Mouse (Mus musculus): ENCODE measurements around the gene Rbbp8nl.

Rbbp8nl gene

DNA sequence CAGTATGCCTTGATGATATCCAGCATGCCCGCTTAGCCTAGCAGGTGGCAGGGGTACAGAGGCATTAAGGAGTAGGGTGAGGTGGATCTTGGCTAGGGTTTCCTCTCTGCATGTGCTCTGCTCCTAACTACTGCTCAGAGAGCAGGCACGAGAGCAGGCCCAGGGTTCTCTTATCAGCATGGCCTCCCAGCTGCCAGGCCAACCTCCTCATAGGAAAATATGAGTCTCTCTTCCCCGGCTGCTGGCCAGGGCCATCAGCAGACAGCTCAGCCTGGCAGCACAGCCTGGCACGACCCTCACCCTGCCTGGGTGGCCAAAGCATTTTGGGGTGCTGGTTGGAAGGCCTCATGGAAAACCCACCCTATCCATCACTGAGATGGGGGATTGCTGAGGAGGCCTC lies 21.5 kb upstream of the Rbbp8nl start:
- Histone ChIP-seq H3K4me1 (replicated peaks; ENCODE audit: low read depth, low read length) (no peaks in the 10 kb centered on the region), H3K4me3 (replicated peaks; ENCODE audit: low read length) (no peak overlapping the region), H3K27me3 (ENCODE audit: insufficient read depth, low read length) (peaks cover 14% of the 10 kb centered on the region), H3K9me3 (ENCODE audit: low read length) (peaks cover 5% of the 10 kb centered on the region), H3K36me3 (ENCODE audit: insufficient read depth, low read length) (no peaks in the 10 kb centered on the region)
- TF ChIP-seq POU5F1 (IDR thresholded peaks at IDR 0.05; ENCODE audit: borderline replicate concordance, low read length) (no peak), CTCF (conservative IDR thresholded peaks at IDR 0.05; ENCODE audit: low read length) (no peak), NANOG (IDR thresholded peaks at IDR 0.05; ENCODE audit: borderline replicate concordance, low read length) (no peak)

DNA sequence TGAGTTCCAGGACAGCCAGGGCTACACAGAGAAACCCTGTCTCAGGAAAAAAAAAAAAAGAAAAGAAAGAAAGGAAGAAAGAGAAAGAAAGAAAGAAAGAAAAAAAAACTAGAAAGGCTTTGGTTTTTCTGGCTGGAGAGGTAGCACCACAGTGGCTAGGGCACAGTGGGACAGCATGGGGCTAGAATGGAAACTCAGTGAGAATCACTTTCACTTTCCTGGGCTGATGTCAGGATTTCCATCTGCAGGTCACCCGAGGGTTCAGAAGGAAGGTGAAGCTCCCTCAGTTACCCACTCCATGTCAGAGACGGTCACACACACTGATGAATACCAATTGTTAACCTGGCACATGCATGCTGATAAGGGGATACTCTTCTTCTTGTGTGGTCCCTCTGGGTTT lies 18.0 kb upstream of the Rbbp8nl start:
- Histone ChIP-seq H3K9me3 (ENCODE audit: low read length) (no peaks in the 10 kb centered on the region), H3K4me1 (replicated peaks; ENCODE audit: low read depth, low read length) (0 out of 2 replicates have a peak, but pooled peaks cover 6% of the 10 kb centered on the region), H3K27me3 (ENCODE audit: insufficient read depth, low read length) (peaks cover 6% of the 10 kb centered on the region), H3K36me3 (ENCODE audit: insufficient read depth, low read length) (no peaks in the 10 kb centered on the region), H3K4me3 (replicated peaks; ENCODE audit: low read length) (no peak overlapping the region)
- TF ChIP-seq CTCF (conservative IDR thresholded peaks at IDR 0.05; ENCODE audit: low read length) (no peak), NANOG (IDR thresholded peaks at IDR 0.05; ENCODE audit: borderline replicate concordance, low read length) (no peak), POU5F1 (IDR thresholded peaks at IDR 0.05; ENCODE audit: borderline replicate concordance, low read length) (no peak)

DNA sequence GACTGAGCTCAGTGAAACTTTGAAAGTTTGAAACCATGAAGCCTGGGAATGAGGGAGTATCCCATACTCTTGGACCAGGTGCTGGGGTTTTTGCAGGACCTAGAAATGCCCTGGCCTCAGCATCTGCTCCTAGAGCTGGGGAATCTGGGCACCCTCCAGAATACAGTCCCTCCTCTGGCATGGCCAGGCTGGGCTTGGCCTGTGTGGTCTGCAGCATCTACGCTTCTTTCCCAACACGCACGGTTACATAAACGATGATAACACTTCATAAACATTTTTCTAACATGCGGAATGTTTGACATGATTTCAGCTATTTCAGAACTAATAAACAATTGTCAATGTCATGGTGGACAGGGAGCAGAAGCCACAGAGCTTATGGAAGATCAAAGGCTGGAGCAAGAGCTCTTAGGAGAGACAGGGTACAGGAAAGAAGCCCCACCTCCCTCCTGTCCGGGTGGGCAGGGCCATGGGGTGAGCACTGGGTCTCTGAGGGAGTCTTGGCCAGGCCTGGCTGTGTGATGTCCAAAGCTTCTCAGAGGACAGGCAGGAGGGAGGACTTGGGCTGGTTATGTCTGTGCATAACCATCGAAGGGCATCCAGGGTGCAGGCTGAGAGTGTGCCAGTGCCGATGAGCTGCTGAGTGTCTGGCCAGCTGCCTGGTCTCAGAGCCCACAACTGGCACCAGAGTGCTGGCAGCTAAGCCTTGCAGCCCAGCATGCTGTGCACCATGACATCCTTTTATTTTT lies 16.9 kb upstream of the Rbbp8nl start:
- Histone ChIP-seq H3K36me3 (ENCODE audit: insufficient read depth, low read length) (no peaks in the 10 kb centered on the region), H3K4me3 (replicated peaks; ENCODE audit: low read length) (no peak overlapping the region), H3K4me1 (replicated peaks; ENCODE audit: low read depth, low read length) (0 out of 2 replicates have a peak, but pooled peaks cover 6% of the 10 kb centered on the region), H3K9me3 (ENCODE audit: low read length) (no peaks in the 10 kb centered on the region), H3K27me3 (ENCODE audit: insufficient read depth, low read length) (peaks cover 6% of the 10 kb centered on the region)
- TF ChIP-seq NANOG (IDR thresholded peaks at IDR 0.05; ENCODE audit: borderline replicate concordance, low read length) (no peak), POU5F1 (IDR thresholded peaks at IDR 0.05; ENCODE audit: borderline replicate concordance, low read length) (no peak), CTCF (conservative IDR thresholded peaks at IDR 0.05; ENCODE audit: low read length) (no peak)

DNA sequence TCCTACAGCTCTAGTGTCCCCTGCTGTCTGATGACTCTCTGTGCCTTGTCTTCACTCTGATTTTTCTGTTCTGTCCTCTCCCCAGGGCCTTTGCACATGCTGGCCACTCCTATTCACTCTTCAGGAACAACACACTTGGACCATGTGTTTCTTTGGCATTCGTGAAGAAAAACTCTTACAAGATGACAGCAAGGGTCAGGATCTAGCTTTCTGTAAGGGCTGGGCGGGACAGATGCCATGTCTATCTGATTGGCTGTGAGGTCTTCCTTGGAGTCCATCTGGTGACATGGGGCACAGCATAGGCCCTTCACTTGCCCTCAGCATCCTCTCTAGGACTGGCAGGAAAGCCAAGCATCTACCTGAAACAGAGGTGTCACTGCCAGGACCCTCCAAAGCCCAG lies 16.3 kb upstream of the Rbbp8nl start:
- no peaks in the 10 kb centered on the region for H3K36me3 ChIP-seq (ENCODE audit: insufficient read depth, low read length)
- no peak overlapping the region for H3K4me3 ChIP-seq (replicated peaks; ENCODE audit: low read length)
- H3K27me3 ChIP-seq (ENCODE audit: insufficient read depth, low read length), result peaks cover 5% of the 10 kb centered on the region
- H3K9me3 ChIP-seq (ENCODE audit: low read length), result no peaks in the 10 kb centered on the region
- TF ChIP-seq NANOG (IDR thresholded peaks at IDR 0.05; ENCODE audit: borderline replicate concordance, low read length), result no peak
- no peak for TF ChIP-seq POU5F1 (IDR thresholded peaks at IDR 0.05; ENCODE audit: borderline replicate concordance, low read length)
- TF ChIP-seq CTCF (conservative IDR thresholded peaks at IDR 0.05; ENCODE audit: low read length), result no peak
- H3K4me1 ChIP-seq (replicated peaks; ENCODE audit: low read depth, low read length), result 0 out of 2 replicates have a peak, but pooled peaks cover 6% of the 10 kb centered on the region

DNA sequence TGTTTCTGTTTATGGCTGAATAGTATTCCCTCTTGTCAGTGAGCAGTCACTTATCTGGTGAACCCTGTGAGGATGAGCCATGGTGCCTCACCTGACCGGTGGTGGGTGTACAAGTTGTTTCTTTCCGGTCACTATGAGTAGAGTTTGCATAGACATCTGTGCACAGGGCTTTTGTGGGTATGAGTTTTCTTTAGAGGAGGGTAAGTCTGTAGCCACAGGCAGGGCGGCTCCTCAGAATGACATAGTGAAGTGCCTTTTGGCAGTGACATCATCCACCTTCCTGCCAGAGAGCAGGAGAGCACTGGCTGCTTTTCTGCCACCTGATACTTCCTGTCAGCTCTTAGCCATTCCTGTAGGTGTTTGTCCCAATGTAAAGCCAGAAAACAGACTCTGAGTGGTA lies 15.8 kb upstream of the Rbbp8nl start:
- TF ChIP-seq NANOG (IDR thresholded peaks at IDR 0.05; ENCODE audit: borderline replicate concordance, low read length), result no peak
- no peak for TF ChIP-seq POU5F1 (IDR thresholded peaks at IDR 0.05; ENCODE audit: borderline replicate concordance, low read length)
- TF ChIP-seq CTCF (conservative IDR thresholded peaks at IDR 0.05; ENCODE audit: low read length), result no peak

DNA sequence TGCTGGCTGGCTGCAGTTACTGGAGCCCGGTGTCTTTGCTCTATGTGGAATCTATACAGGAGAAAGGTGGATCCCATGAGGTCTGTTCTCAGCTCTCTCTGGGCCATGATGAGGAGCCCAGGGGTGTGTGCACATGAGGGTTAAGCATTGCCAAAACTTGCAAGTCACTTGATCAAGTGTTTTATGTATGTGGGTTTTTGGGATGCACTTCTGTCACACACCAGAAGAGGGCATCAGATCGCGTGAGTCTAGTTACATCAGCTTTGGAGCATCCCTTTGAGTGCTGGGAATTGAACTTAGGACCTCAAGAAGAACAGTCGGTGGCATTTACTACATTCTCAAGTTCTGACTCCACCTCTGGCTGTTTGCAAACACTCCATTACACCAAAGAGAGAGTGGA lies 14.9 kb upstream of the Rbbp8nl start:
- no peak overlapping the region for H3K4me3 ChIP-seq (replicated peaks; ENCODE audit: low read length)
- no peaks in the 10 kb centered on the region for H3K9me3 ChIP-seq (ENCODE audit: low read length)
- peaks cover 14% of the 10 kb centered on the region; the same call in 1 of the 2 replicates for H3K4me1 ChIP-seq (replicated peaks; ENCODE audit: low read depth, low read length)
- no peak for TF ChIP-seq POU5F1 (IDR thresholded peaks at IDR 0.05; ENCODE audit: borderline replicate concordance, low read length)
- no peaks in the 10 kb centered on the region for H3K36me3 ChIP-seq (ENCODE audit: insufficient read depth, low read length)
- no peaks in the 10 kb centered on the region; the same call in 1 of the 2 replicates for H3K27me3 ChIP-seq (ENCODE audit: insufficient read depth, low read length)

More for the DNA sequence above, 15.8 kb upstream of the Rbbp8nl start:
- Histone ChIP-seq H3K36me3 (ENCODE audit: insufficient read depth, low read length) (no peaks in the 10 kb centered on the region), H3K4me1 (replicated peaks; ENCODE audit: low read depth, low read length) (peaks cover 8% of the 10 kb centered on the region; the same call in 1 of the 2 replicates), H3K4me3 (replicated peaks; ENCODE audit: low read length) (no peak overlapping the region), H3K27me3 (ENCODE audit: insufficient read depth, low read length) (peaks cover under 1% of the 10 kb centered on the region), H3K9me3 (ENCODE audit: low read length) (no peaks in the 10 kb centered on the region)

DNA sequence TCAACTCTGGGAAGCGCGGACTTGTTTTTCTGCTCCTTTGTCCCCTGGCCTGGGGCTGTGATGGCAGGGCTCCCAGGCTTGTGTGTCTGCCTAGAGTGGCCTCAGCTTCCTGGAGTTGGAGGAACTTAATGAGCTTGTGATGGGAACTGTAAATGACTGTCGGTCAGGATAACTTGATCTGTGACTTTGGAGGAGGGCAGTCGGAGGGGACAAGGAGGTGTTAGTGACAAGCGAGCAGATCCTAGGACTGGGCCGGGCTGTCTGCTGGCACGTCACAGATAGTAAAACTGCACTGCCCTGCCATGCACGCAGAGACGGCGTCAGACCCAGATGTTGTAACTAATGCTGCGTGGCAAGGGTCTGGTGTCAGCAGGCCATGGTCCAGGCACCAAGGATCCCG lies 13.8 kb upstream of the Rbbp8nl start:
- no peak overlapping the region for H3K4me3 ChIP-seq (replicated peaks; ENCODE audit: low read length)
- H3K27me3 ChIP-seq (ENCODE audit: insufficient read depth, low read length), result no peaks in the 10 kb centered on the region; the same call in 1 of the 2 replicates
- no peaks in the 10 kb centered on the region for H3K36me3 ChIP-seq (ENCODE audit: insufficient read depth, low read length)
- H3K9me3 ChIP-seq (ENCODE audit: low read length), result no peaks in the 10 kb centered on the region
- TF ChIP-seq POU5F1 (IDR thresholded peaks at IDR 0.05; ENCODE audit: borderline replicate concordance, low read length) (no peak), NANOG (IDR thresholded peaks at IDR 0.05; ENCODE audit: borderline replicate concordance, low read length) (no peak), CTCF (conservative IDR thresholded peaks at IDR 0.05; ENCODE audit: low read length) (no peak)
- peaks cover 14% of the 10 kb centered on the region; the same call in 1 of the 2 replicates for H3K4me1 ChIP-seq (replicated peaks; ENCODE audit: low read depth, low read length)

DNA sequence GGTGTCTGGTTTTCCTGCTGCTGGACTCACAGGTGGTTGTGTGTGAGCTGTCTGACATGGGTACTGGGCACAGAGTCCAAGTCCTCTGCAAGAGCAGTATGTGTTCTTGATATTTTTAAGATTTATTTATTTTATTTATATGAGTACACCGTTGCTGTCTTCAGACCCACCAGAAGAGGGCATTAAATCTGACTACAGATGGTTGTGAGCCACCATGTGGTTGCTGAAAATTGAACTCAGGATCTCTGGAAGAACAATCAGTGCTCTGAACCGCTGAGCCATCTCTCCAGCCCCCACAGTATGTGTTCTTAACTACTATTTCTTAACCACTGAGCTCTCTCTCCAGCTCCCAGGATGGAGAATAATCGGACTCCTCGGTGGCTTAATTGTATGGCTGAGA lies 12.5 kb upstream of the Rbbp8nl start:
- H3K4me3 ChIP-seq (replicated peaks; ENCODE audit: low read length), result no peak overlapping the region
- TF ChIP-seq CTCF (conservative IDR thresholded peaks at IDR 0.05; ENCODE audit: low read length) (no peak; the same call in 1 of the 2 replicates), NANOG (IDR thresholded peaks at IDR 0.05; ENCODE audit: borderline replicate concordance, low read length) (no peak), POU5F1 (IDR thresholded peaks at IDR 0.05; ENCODE audit: borderline replicate concordance, low read length) (no peak)
- H3K9me3 ChIP-seq (ENCODE audit: low read length), result no peaks in the 10 kb centered on the region
- H3K4me1 ChIP-seq (replicated peaks; ENCODE audit: low read depth, low read length), result peaks cover 16% of the 10 kb centered on the region; the same call in 1 of the 2 replicates
- H3K27me3 ChIP-seq (ENCODE audit: insufficient read depth, low read length), result no peaks in the 10 kb centered on the region; the same call in 1 of the 2 replicates
- no peaks in the 10 kb centered on the region for H3K36me3 ChIP-seq (ENCODE audit: insufficient read depth, low read length)

All from E14TG2a.4 (cell line).